Mouse (Mus musculus): ENCODE data around the gene Gm3259. TPM values are rescaled to one million over a fixed set of nuclear protein-coding genes. Genes with fewer than 3 reads are reported as not detected.

The Gm3259 gene
- not detected for polyA plus RNA-seq (2015; fragmentation: Illumina TruSeq; extraction: RNeasy Lipid Tissue Mini Kit (QIAGEN cat#74804); ENCODE audit: insufficient read depth, low replicate concordance)

GRCm38 (mm10) chr5:95305611-95306010 is at the start of gene Gm3259:
Gene Gm3259, plus strand, starts transcription at chr5:95305911.

GRCm38 (mm10) chr5:95272668-95273067 is 33.0 kb upstream of the Gm3259 start, which contains the start of gene Gm10424:
Gene Gm10424, minus strand, starts transcription at chr5:95272768.

Other genes starting within 250 kb of the Gm3259 start
- not detected for gene Gm7942, start 199.0 kb upstream of the Gm3259 start, polyA plus RNA-seq (2015; fragmentation: Illumina TruSeq; extraction: RNeasy Lipid Tissue Mini Kit (QIAGEN cat#74804); ENCODE audit: insufficient read depth, low replicate concordance)
- not detected for gene Gm16513, start 123.3 kb upstream of the Gm3259 start, polyA plus RNA-seq (2015; fragmentation: Illumina TruSeq; extraction: RNeasy Lipid Tissue Mini Kit (QIAGEN cat#74804); ENCODE audit: insufficient read depth, low replicate concordance)
- gene Gm10424, start 33.1 kb upstream of the Gm3259 start, polyA plus RNA-seq (2015; fragmentation: Illumina TruSeq; extraction: RNeasy Lipid Tissue Mini Kit (QIAGEN cat#74804); ENCODE audit: insufficient read depth, low replicate concordance) = not detected
- gene D5Ertd577e, start 150.9 kb downstream of the Gm3259 start, polyA plus RNA-seq (2015; fragmentation: Illumina TruSeq; extraction: RNeasy Lipid Tissue Mini Kit (QIAGEN cat#74804); ENCODE audit: insufficient read depth, low replicate concordance) = not detected
- not detected for gene Gm3286, start 204.8 kb downstream of the Gm3259 start, polyA plus RNA-seq (2015; fragmentation: Illumina TruSeq; extraction: RNeasy Lipid Tissue Mini Kit (QIAGEN cat#74804); ENCODE audit: insufficient read depth, low replicate concordance)